ENCODE assay signal across 11 mouse cellular contexts in the genomic region with DNA sequence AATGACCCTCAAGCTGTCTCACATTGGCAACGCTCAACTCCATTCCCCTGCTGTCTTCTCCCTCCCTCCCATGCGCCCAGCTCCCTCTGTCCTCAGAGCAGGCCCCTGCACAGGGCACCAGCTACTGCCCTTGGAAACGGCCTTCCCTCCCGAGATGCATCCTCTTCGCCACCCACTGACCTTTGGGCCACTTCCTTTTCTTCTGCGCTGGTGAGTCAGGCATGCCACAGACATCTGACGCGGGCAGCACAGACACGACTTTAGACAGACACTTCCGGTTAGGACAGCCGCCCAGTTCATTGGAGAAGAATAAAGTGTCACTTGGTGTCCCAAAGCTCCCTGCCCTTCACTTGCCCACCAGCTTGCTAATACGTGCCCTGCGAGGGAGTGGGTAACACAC. TPM values are rescaled to one million over a fixed set of nuclear protein-coding genes. Genes with fewer than 3 reads are reported as not detected.
DNase-seq lines count a peak whose midpoint lies in the region.
"Had no signal": no experiment of that assay in that cellular context is flagged by ENCODE, and none has a peak within 500 bp of the region (broad histone marks: within the 10 kb centered on the region; RNA-seq: fewer than 3 reads in every experiment).

No protein-coding gene starts in this region.

- H3K27me3 ChIP-seq in megakaryocyte, embryonic 14.5 days (replicated peaks) = peaks cover 3% of the 10 kb centered on the region
- H3K27me3 ChIP-seq: embryonic facial prominence, embryonic 15.5 days had no signal

- peak overlapping the region; percentile 83 for H3K4me3 ChIP-seq in megakaryocyte, embryonic 14.5 days (replicated peaks)
- H3K4me3 ChIP-seq: embryonic facial prominence, embryonic 15.5 days had no signal

- no peaks in the 10 kb centered on the region for H3K36me3 ChIP-seq in megakaryocyte, embryonic 14.5 days (replicated peaks; ENCODE audit: low read length)
- H3K36me3 ChIP-seq: embryonic facial prominence, embryonic 15.5 days had no signal

- no peaks in the 10 kb centered on the region for H3K9me3 ChIP-seq in megakaryocyte, embryonic 14.5 days
- H3K9me3 ChIP-seq: embryonic facial prominence, embryonic 15.5 days had no signal

- peak; percentile 95 for DNase-seq in heart, adult 11 months
- no peak for DNase-seq in heart, postnatal 4 days
- DNase-seq in brain, adult 2 months (ENCODE audit: low read depth, low spot score) = peak; percentile 38
- peak; percentile 29 for DNase-seq in kidney, postnatal 10 days
- DNase-seq in right cerebral cortex, postnatal 25 days = no peak
- no peak for DNase-seq in thymus, postnatal 10 days (ENCODE audit: low spot score in 2 of 2)
- DNase-seq in T-cell, adult 2 months (ENCODE audit: low spot score) = no peak

- peaks cover 22% of the 10 kb centered on the region for H3K4me1 ChIP-seq in megakaryocyte, embryonic 14.5 days
- H3K4me1 ChIP-seq: embryonic facial prominence, embryonic 15.5 days had no signal

RNA-seq across cellular contexts. Expression of gene Gpa33, which starts 8.1 kb away (rescaled TPM):
- total RNA-seq in heart, postnatal 4 days (2021) = not detected
- not detected in 2 replicates for polyA plus RNA-seq in megakaryocyte, embryonic 14.5 days (2012; ENCODE audit: insufficient read depth, low replicate concordance)
- total RNA-seq: left cerebral cortex, postnatal 36 days had no signal
- polyA plus RNA-seq: spleen, adult 2 months had no signal

RNA-seq across cellular contexts. Expression of gene Dusp27, which starts 10.4 kb away (rescaled TPM):
- total RNA-seq in heart, postnatal 4 days (2021) = 10 to 100 TPM; 60.0 to 68.2 TPM
- not detected in 2 replicates for polyA plus RNA-seq in megakaryocyte, embryonic 14.5 days (2012; ENCODE audit: insufficient read depth, low replicate concordance)

Comparison
In these comparisons a context has a peak if more than half of its experiments do, and no peak if none do; other contexts are left out.
1. DNase-seq: peak in heart, adult 11 months (single experiment), brain, adult 2 months (single experiment) and kidney, postnatal 10 days (single experiment); none in heart, postnatal 4 days (single experiment), right cerebral cortex, postnatal 25 days (single experiment), thymus, postnatal 10 days (0 of 2) and T-cell, adult 2 months (single experiment).